Mouse (Mus musculus): ENCODE measurements around the gene Ufd1.

GRCm38 (mm10) chr16:18798151-18798550, 13.4 kb upstream of the Ufd1 start:
- TF ChIP-seq POLR2A (IDR thresholded peaks at IDR 0.05; ENCODE audit: low read depth, low read length) (no peak), CTCF (conservative IDR thresholded peaks at IDR 0.05; ENCODE audit: insufficient read depth, insufficient read length, low read depth, low read length) (no peak)
